Mouse (Mus musculus): Measurements from ENCODE around the gene Gm49384.

DNA sequence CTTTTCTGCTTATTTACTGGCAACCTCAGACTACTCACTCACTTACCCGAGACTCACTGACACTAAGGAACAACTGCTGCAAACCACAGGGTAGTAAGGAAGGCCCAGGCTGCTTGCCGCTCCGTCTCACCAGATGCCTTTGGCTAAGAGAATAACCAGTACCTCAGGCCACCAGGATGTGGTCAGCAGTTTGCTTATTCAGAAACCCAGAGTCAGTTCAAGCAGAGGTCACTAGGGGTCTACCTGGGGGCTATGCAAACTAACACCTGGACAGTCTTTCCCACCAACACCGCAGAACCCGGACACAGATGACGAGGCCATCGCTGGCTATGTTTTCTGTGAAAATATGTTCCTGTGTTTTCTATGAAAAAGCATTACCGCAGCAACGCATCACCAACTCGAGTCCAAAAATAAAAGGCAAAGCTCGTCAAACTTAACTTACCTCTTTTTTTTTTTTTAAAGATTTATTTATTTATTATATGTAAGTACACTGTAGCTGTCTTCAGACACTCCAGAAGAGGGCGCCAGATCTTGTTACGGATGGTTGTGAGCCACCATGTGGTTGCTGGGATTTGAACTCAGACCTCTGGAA is 9.2 kb upstream of the Gm49384 start:
- TF ChIP-seq POLR2A (IDR thresholded peaks at IDR 0.05; ENCODE audit: low read depth, low read length) (no peak), CTCF (IDR thresholded peaks at IDR 0.05; ENCODE audit: extremely low read depth, insufficient read length, insufficient replicate concordance, low read depth, low read length) (no peak; the same call in 1 of the 2 replicates)

All from small intestine, adult 2 months (tissue).